Mouse (Mus musculus) CD8-positive naive resting alpha-beta T cell, adult 57 days (primary cell): ENCODE data around the gene Gm10230. TPM values are rescaled to one million over a fixed set of nuclear protein-coding genes. Genes with fewer than 3 reads are reported as not detected.

Experiments
- total RNA-seq: library from RNA; stranded (reverse); gene quantifications from one replicate; pipeline ENCODE4 v1.2.4, GENCODE M21; 2023

The Gm10230 gene
- total RNA-seq: not detected

GRCm38 (mm10) chrX:27494782-27495181 is at the start of gene Gm10230:
Gene Gm10230, minus strand, starts transcription at chrX:27494882.

